Mouse (Mus musculus): Measurements from ENCODE around the gene Bmp4. TPM values are rescaled to one million over a fixed set of nuclear protein-coding genes. Genes with fewer than 3 reads are reported as not detected.

The Bmp4 gene
- 15.1 and 19.4 TPM in 2 replicates for polyA plus RNA-seq (2014; fragmentation: Nextera tagmentation; extraction: Ambion mirVana)

- DNase-seq (ENCODE audit: low spot score), result peak; percentile 75
- WGBS, result 2% methylated on average over 26 of the region's 26 CpGs
- no peaks in the 10 kb centered on the region for H3K9me3 ChIP-seq (ENCODE audit: control insufficient read depth, low read length)
- peak within 1 kb of the TSS; percentile 46 for H3K4me3 ChIP-seq (ENCODE audit: low read depth, low read length)
- 0 out of 2 replicates have a peak, but pooled peaks have one; percentile 8 for ATAC-seq (replicated peaks; ENCODE audit: low FRiP score)
- peak within 1 kb of the TSS; percentile 44 for H3K4me2 ChIP-seq (ENCODE audit: low read depth, low read length, severe bottlenecking)
- H3K27ac ChIP-seq (ENCODE audit: low read depth, low read length), result no peak within 1 kb of the TSS
- H3K27me3 ChIP-seq (ENCODE audit: control insufficient read depth, insufficient read depth, low read length), result peaks cover 57% of the 10 kb centered on the region
- peaks cover 7% of the 10 kb centered on the region; the same call in 1 of the 2 replicates for H3K4me1 ChIP-seq (replicated peaks; ENCODE audit: control insufficient read depth, insufficient read depth, low read length)
- H3K9ac ChIP-seq (ENCODE audit: low read length), result peak within 1 kb of the TSS; percentile 35
- no peaks in the 10 kb centered on the region for H3K36me3 ChIP-seq (ENCODE audit: control insufficient read depth, insufficient read depth, low read length)
Measured at GRCm38 (mm10) chr14:46390249-46390775, at the start of gene Bmp4. Gene Bmp4, minus strand, starts transcription at chr14:46390669.

- H3K27me3 ChIP-seq (ENCODE audit: control insufficient read depth, insufficient read depth, low read length), result no peaks in the 10 kb centered on the region
- H3K4me1 ChIP-seq (replicated peaks; ENCODE audit: control insufficient read depth, insufficient read depth, low read length), result no peaks in the 10 kb centered on the region; the same call in 1 of the 2 replicates
- no peak overlapping the region for H3K4me3 ChIP-seq (ENCODE audit: low read depth, low read length)
- DNase-seq (ENCODE audit: low spot score) (no peak), ATAC-seq (replicated peaks; ENCODE audit: low FRiP score) (no peak)
- WGBS, result 86% methylated on average over 5 of the region's 5 CpGs
- no peak overlapping the region for H3K4me2 ChIP-seq (ENCODE audit: low read depth, low read length, severe bottlenecking)
- H3K36me3 ChIP-seq (ENCODE audit: control insufficient read depth, insufficient read depth, low read length), result no peaks in the 10 kb centered on the region
- no peak overlapping the region for H3K27ac ChIP-seq (ENCODE audit: low read depth, low read length)
- H3K9me3 ChIP-seq (ENCODE audit: control insufficient read depth, low read length), result no peaks in the 10 kb centered on the region
- no peak overlapping the region for H3K9ac ChIP-seq (ENCODE audit: low read length)
Measured at GRCm38 (mm10) chr14:46439461-46440048, 49.1 kb upstream of the Bmp4 start.

GRCm38 (mm10) chr14:46436471-46437090 is 46.1 kb upstream of the Bmp4 start:
- Histone ChIP-seq H3K4me1 (replicated peaks; ENCODE audit: control insufficient read depth, insufficient read depth, low read length) (no peaks in the 10 kb centered on the region; the same call in 1 of the 2 replicates), H3K4me3 (ENCODE audit: low read depth, low read length) (no peak overlapping the region), H3K27me3 (ENCODE audit: control insufficient read depth, insufficient read depth, low read length) (no peaks in the 10 kb centered on the region), H3K27ac (ENCODE audit: low read depth, low read length) (no peak overlapping the region), H3K9me3 (ENCODE audit: control insufficient read depth, low read length) (no peaks in the 10 kb centered on the region), H3K9ac (ENCODE audit: low read length) (no peak overlapping the region), H3K36me3 (ENCODE audit: control insufficient read depth, insufficient read depth, low read length) (no peaks in the 10 kb centered on the region), H3K4me2 (ENCODE audit: low read depth, low read length, severe bottlenecking) (no peak overlapping the region)
- DNase-seq (ENCODE audit: low spot score), result no peak
- no peak for ATAC-seq (replicated peaks; ENCODE audit: low FRiP score)
- WGBS, result 17% methylated on average over 9 of the region's 9 CpGs

- H3K4me1 ChIP-seq (replicated peaks; ENCODE audit: control insufficient read depth, insufficient read depth, low read length), result no peaks in the 10 kb centered on the region
- H3K36me3 ChIP-seq (ENCODE audit: control insufficient read depth, insufficient read depth, low read length), result no peaks in the 10 kb centered on the region
- H3K27ac ChIP-seq (ENCODE audit: low read depth, low read length), result no peak overlapping the region
- WGBS, result 96% methylated on average over 5 of the region's 5 CpGs
- H3K4me2 ChIP-seq (ENCODE audit: low read depth, low read length, severe bottlenecking), result no peak overlapping the region
- no peaks in the 10 kb centered on the region for H3K9me3 ChIP-seq (ENCODE audit: control insufficient read depth, low read length)
- no peak for ATAC-seq (replicated peaks; ENCODE audit: low FRiP score)
- no peaks in the 10 kb centered on the region for H3K27me3 ChIP-seq (ENCODE audit: control insufficient read depth, insufficient read depth, low read length)
- no peak overlapping the region for H3K9ac ChIP-seq (ENCODE audit: low read length)
- no peak for DNase-seq (ENCODE audit: low spot score)
- no peak overlapping the region for H3K4me3 ChIP-seq (ENCODE audit: low read depth, low read length)
Measured at GRCm38 (mm10) chr14:46430231-46430630, 39.8 kb upstream of the Bmp4 start.

GRCm38 (mm10) chr14:46427251-46427650 is 36.8 kb upstream of the Bmp4 start:
- Histone ChIP-seq H3K9me3 (ENCODE audit: control insufficient read depth, low read length) (no peaks in the 10 kb centered on the region), H3K27ac (ENCODE audit: low read depth, low read length) (no peak overlapping the region), H3K4me2 (ENCODE audit: low read depth, low read length, severe bottlenecking) (no peak overlapping the region), H3K4me1 (replicated peaks; ENCODE audit: control insufficient read depth, insufficient read depth, low read length) (no peaks in the 10 kb centered on the region), H3K36me3 (ENCODE audit: control insufficient read depth, insufficient read depth, low read length) (no peaks in the 10 kb centered on the region), H3K27me3 (ENCODE audit: control insufficient read depth, insufficient read depth, low read length) (no peaks in the 10 kb centered on the region), H3K4me3 (ENCODE audit: low read depth, low read length) (no peak overlapping the region), H3K9ac (ENCODE audit: low read length) (no peak overlapping the region)
- DNase-seq (ENCODE audit: low spot score) (no peak), ATAC-seq (replicated peaks; ENCODE audit: low FRiP score) (no peak)
- 95% methylated on average over 13 of the region's 13 CpGs for WGBS

- no peak overlapping the region for H3K4me2 ChIP-seq (ENCODE audit: low read depth, low read length, severe bottlenecking)
- DNase-seq (ENCODE audit: low spot score), result no peak
- H3K4me3 ChIP-seq (ENCODE audit: low read depth, low read length), result no peak overlapping the region
- no peak for ATAC-seq (replicated peaks; ENCODE audit: low FRiP score)
- 91% methylated on average over 3 of the region's 3 CpGs for WGBS
- no peak overlapping the region for H3K9ac ChIP-seq (ENCODE audit: low read length)
- no peaks in the 10 kb centered on the region for H3K36me3 ChIP-seq (ENCODE audit: control insufficient read depth, insufficient read depth, low read length)
- H3K4me1 ChIP-seq (replicated peaks; ENCODE audit: control insufficient read depth, insufficient read depth, low read length), result peaks cover 2% of the 10 kb centered on the region; the same call in 1 of the 2 replicates
- H3K9me3 ChIP-seq (ENCODE audit: control insufficient read depth, low read length), result no peaks in the 10 kb centered on the region
- H3K27me3 ChIP-seq (ENCODE audit: control insufficient read depth, insufficient read depth, low read length), result no peaks in the 10 kb centered on the region
- no peak overlapping the region for H3K27ac ChIP-seq (ENCODE audit: low read depth, low read length)
Measured at GRCm38 (mm10) chr14:46421823-46422222, 31.4 kb upstream of the Bmp4 start.

- Histone ChIP-seq H3K27ac (ENCODE audit: low read depth, low read length) (peak overlapping the region; percentile 33; the same call in 1 of the 2 replicates), H3K4me2 (ENCODE audit: low read depth, low read length, severe bottlenecking) (no peak overlapping the region), H3K9me3 (ENCODE audit: control insufficient read depth, low read length) (no peaks in the 10 kb centered on the region), H3K27me3 (ENCODE audit: control insufficient read depth, insufficient read depth, low read length) (no peaks in the 10 kb centered on the region), H3K4me1 (replicated peaks; ENCODE audit: control insufficient read depth, insufficient read depth, low read length) (peaks cover 2% of the 10 kb centered on the region; the same call in 1 of the 2 replicates), H3K4me3 (ENCODE audit: low read depth, low read length) (no peak overlapping the region), H3K36me3 (ENCODE audit: control insufficient read depth, insufficient read depth, low read length) (no peaks in the 10 kb centered on the region), H3K9ac (ENCODE audit: low read length) (no peak overlapping the region)
- WGBS, result 24% methylated on average over 11 of the region's 11 CpGs
- DNase-seq (ENCODE audit: low spot score), result peak; percentile 55
- peak; percentile 58 for ATAC-seq (replicated peaks; ENCODE audit: low FRiP score)
Measured at GRCm38 (mm10) chr14:46419269-46419668, 28.8 kb upstream of the Bmp4 start.

GRCm38 (mm10) chr14:46418371-46419097 is 28.1 kb upstream of the Bmp4 start:
- H3K4me3 ChIP-seq (ENCODE audit: low read depth, low read length), result no peak overlapping the region
- DNase-seq (ENCODE audit: low spot score) (peak; percentile 59), ATAC-seq (replicated peaks; ENCODE audit: low FRiP score) (peak; percentile 83)
- no peak overlapping the region for H3K4me2 ChIP-seq (ENCODE audit: low read depth, low read length, severe bottlenecking)
- H3K27me3 ChIP-seq (ENCODE audit: control insufficient read depth, insufficient read depth, low read length), result no peaks in the 10 kb centered on the region
- no peaks in the 10 kb centered on the region for H3K36me3 ChIP-seq (ENCODE audit: control insufficient read depth, insufficient read depth, low read length)
- no peak overlapping the region for H3K9ac ChIP-seq (ENCODE audit: low read length)
- H3K27ac ChIP-seq (ENCODE audit: low read depth, low read length), result no peak overlapping the region
- H3K4me1 ChIP-seq (replicated peaks; ENCODE audit: control insufficient read depth, insufficient read depth, low read length), result peaks cover 2% of the 10 kb centered on the region; the same call in 1 of the 2 replicates
- no peaks in the 10 kb centered on the region for H3K9me3 ChIP-seq (ENCODE audit: control insufficient read depth, low read length)
- 40% methylated on average over 15 of the region's 15 CpGs for WGBS

Measured in forebrain, embryonic 11.5 days (tissue).